Mouse (Mus musculus) CH12.LX (cell line): ENCODE measurements around the gene Lsm10. TPM values are rescaled to one million over a fixed set of nuclear protein-coding genes. Genes with fewer than 3 reads are reported as not detected.

ENCODE experiments used
- DNase-seq: peaks from one replicate; pipeline ENCODE4 v3.0.0-alpha.2; 2013; ENCODE audit errors: extremely low read depth
- H3K27ac ChIP-seq: 2 replicates; pipeline ENCODE4 v1.5.1; 2012; ENCODE audit warnings: low read depth, mild to moderate bottlenecking, control low read depth, moderate library complexity; ENCODE audit not compliant: insufficient read depth
- H3K27me3 ChIP-seq: replicated peaks from 2 replicates; pipeline ENCODE3; 2012; ENCODE audit warnings: inconsistent platforms
- H3K36me3 ChIP-seq, 2 experiments: replicated peaks in 1 of 2; 2 replicates each; pipeline versions ENCODE3 to v1.6.1; 2012; ENCODE audit warnings: inconsistent platforms in 1 of 2, low read length in 1 of 2, mild to moderate bottlenecking in 1 of 2, mixed read lengths in 1 of 2, moderate library complexity in 1 of 2; ENCODE audit not compliant: control insufficient read depth in 1 of 2, insufficient read depth in 1 of 2
- H3K4me1 ChIP-seq, 2 experiments: 2 replicates each; pipeline ENCODE4 v1.6.1; 2012; ENCODE audit warnings: inconsistent platforms in 1 of 2, moderate library complexity in 1 of 2; ENCODE audit not compliant: insufficient read depth in 2 of 2, control insufficient read depth in 1 of 2
- H3K4me2 ChIP-seq: 2 replicates; pipeline ENCODE4 v1.6.1; 2012; ENCODE audit warnings: low read depth, mild to moderate bottlenecking, control low read depth; ENCODE audit not compliant: poor library complexity, insufficient read depth, severe bottlenecking
- H3K4me3 ChIP-seq, 3 experiments: fragments of 150-350 bp in 1 of 3; sonication (generic) in 1 of 3; replicated peaks in 1 of 3; 2 replicates each; pipeline versions ENCODE3 to v1.5.1; 2011 to 2012; ENCODE audit warnings: low read depth in 2 of 3, low read length in 2 of 3, mild to moderate bottlenecking in 2 of 3, moderate library complexity in 2 of 3, control low read depth in 1 of 3, improper control_type of control experiment in 1 of 3, inconsistent platforms in 1 of 3, mixed read lengths in 1 of 3; ENCODE audit not compliant: poor library complexity in 1 of 3
- H3K79me2 ChIP-seq: replicated peaks from 2 replicates; pipeline ENCODE4 v1.6.1; 2012; ENCODE audit warnings: mild to moderate bottlenecking, moderate library complexity; ENCODE audit not compliant: control insufficient read depth, poor library complexity, insufficient read depth, severe bottlenecking; ENCODE audit errors: extremely low read depth
- H3K9ac ChIP-seq: 2 replicates; pipeline ENCODE4 v1.6.1; 2012; ENCODE audit warnings: low read depth, mild to moderate bottlenecking, control low read depth, moderate library complexity; ENCODE audit not compliant: insufficient read depth
- H3K9me3 ChIP-seq: replicated peaks from 2 replicates; pipeline ENCODE3; 2012; ENCODE audit warnings: low read length, inconsistent platforms, mixed read lengths
- BHLHE40 ChIP-seq: IDR thresholded peaks from 2 replicates; pipeline ENCODE4 v1.6.1; 2011; ENCODE audit warnings: mild to moderate bottlenecking, low read depth, low read length, improper control_type of control experiment
- CHD1 ChIP-seq: IDR thresholded peaks from 2 replicates; pipeline ENCODE4 v1.6.1; 2012; ENCODE audit warnings: low read depth, low read length, improper control_type of control experiment, inconsistent platforms
- CHD2 ChIP-seq: IDR thresholded peaks from 2 replicates; pipeline ENCODE4 v1.6.1; 2011; ENCODE audit warnings: low read length, improper control_type of control experiment
- EP300 ChIP-seq: IDR thresholded peaks from 2 replicates; pipeline ENCODE4 v1.6.1; 2011; ENCODE audit warnings: low read length, improper control_type of control experiment
- ETS1 ChIP-seq: conservative IDR thresholded peaks from 2 replicates; pipeline ENCODE4 v1.6.1; 2012; ENCODE audit warnings: low read depth, mild to moderate bottlenecking, inconsistent platforms, low read length, improper control_type of control experiment, moderate library complexity
- IRF4 ChIP-seq: IDR thresholded peaks from 2 replicates; pipeline ENCODE4 v1.6.1; 2014; ENCODE audit warnings: low read depth, mild to moderate bottlenecking, inconsistent platforms, low read length, improper control_type of control experiment
- JUN ChIP-seq: IDR thresholded peaks from 2 replicates; pipeline ENCODE4 v1.6.1; 2011; ENCODE audit warnings: low read depth, mild to moderate bottlenecking, low read length, improper control_type of control experiment, moderate library complexity; ENCODE audit not compliant: insufficient read depth
- JUND ChIP-seq: conservative IDR thresholded peaks from 2 replicates; pipeline ENCODE4 v1.6.1; 2011; ENCODE audit warnings: low read depth, low read length, improper control_type of control experiment
- MAFK ChIP-seq: IDR thresholded peaks from 2 replicates; pipeline ENCODE4 v1.6.1; 2011; ENCODE audit warnings: low read length, improper control_type of control experiment; ENCODE audit not compliant: insufficient replicate concordance
- MAX ChIP-seq: IDR thresholded peaks from 2 replicates; pipeline ENCODE4 v1.6.1; 2011; ENCODE audit warnings: low read length, improper control_type of control experiment
- MAZ ChIP-seq: IDR thresholded peaks from 2 replicates; pipeline ENCODE4 v1.6.1; 2012; ENCODE audit warnings: low read depth, mild to moderate bottlenecking, inconsistent platforms, low read length, improper control_type of control experiment, moderate library complexity
- MXI1 ChIP-seq: IDR thresholded peaks from 2 replicates; pipeline ENCODE4 v1.6.1; 2011; ENCODE audit warnings: mild to moderate bottlenecking, low read depth, low read length, improper control_type of control experiment
- MYC ChIP-seq: IDR thresholded peaks from 2 replicates; pipeline ENCODE4 v1.6.1; 2011; ENCODE audit warnings: low read depth, mild to moderate bottlenecking, improper control_type of control experiment, low read length
- PAX5 ChIP-seq: IDR thresholded peaks from 2 replicates; pipeline ENCODE4 v1.6.1; 2012; ENCODE audit warnings: low read length, inconsistent platforms, mixed read lengths
- POLR2A ChIP-seq: IDR thresholded peaks from 2 replicates; pipeline ENCODE4 v1.6.1; 2011; ENCODE audit warnings: low read depth, mild to moderate bottlenecking, improper control_type of control experiment, low read length
- RAD21 ChIP-seq: IDR thresholded peaks from 2 replicates; pipeline ENCODE4 v1.6.1; 2011; ENCODE audit warnings: low read depth, mild to moderate bottlenecking, low read length, improper control_type of control experiment, moderate library complexity
- RCOR1 ChIP-seq: conservative IDR thresholded peaks from 2 replicates; pipeline ENCODE4 v1.6.1; 2012; ENCODE audit warnings: low read depth, mild to moderate bottlenecking, inconsistent platforms, low read length, improper control_type of control experiment
- TBP ChIP-seq: conservative IDR thresholded peaks from 2 replicates; pipeline ENCODE4 v1.6.1; 2011; ENCODE audit warnings: low read depth, low read length, improper control_type of control experiment
- USF1 ChIP-seq: IDR thresholded peaks from 2 replicates; pipeline ENCODE4 v1.6.1; 2014; ENCODE audit warnings: low read depth, mild to moderate bottlenecking, inconsistent platforms, low read length, improper control_type of control experiment
- USF2 ChIP-seq: conservative IDR thresholded peaks from 2 replicates; pipeline ENCODE4 v1.6.1; 2011; ENCODE audit warnings: low read depth, low read length, improper control_type of control experiment
- ZC3H11A ChIP-seq: IDR thresholded peaks from 2 replicates; pipeline ENCODE4 v1.6.1; 2012; ENCODE audit warnings: low read depth, mild to moderate bottlenecking, inconsistent platforms, low read length, improper control_type of control experiment
- ZKSCAN1 ChIP-seq: IDR thresholded peaks from 2 replicates; pipeline ENCODE4 v1.6.1; 2012; ENCODE audit warnings: low read depth, inconsistent platforms, low read length, improper control_type of control experiment, borderline replicate concordance
- ZNF384 ChIP-seq: IDR thresholded peaks from 2 replicates; pipeline ENCODE4 v1.6.1; 2012; ENCODE audit warnings: low read depth, low read length, improper control_type of control experiment, inconsistent platforms
- dilution Hi-C: fragments of 300-500 bp; cut with MboI; formaldehyde crosslinking; loops from 2 replicates; pipeline ENCODE4 v1.14.3; 2020; ENCODE audit warnings: low sequenced_read_pairs; ENCODE audit not compliant: extremely low pct_unique_long_range_greater_than_20kb, extremely low pct_ligation_motif_present
- in situ Hi-C: fragments of 300-500 bp; cut with MboI; formaldehyde crosslinking; loops from 3 replicates; pipeline ENCODE4 v1.14.3; 2019; ENCODE audit warnings: low sequenced_read_pairs, low pct_ligation_motif_present, low pct_unique_long_range_greater_than_20kb, mixed read lengths
- polyA plus RNA-seq: library from polyadenylated mRNA; unstranded; fragments of >175 nt; gene quantifications from 2 replicates; pipeline ENCODE4 v1.2.1, GENCODE M21; 2012; ENCODE audit warnings: low read depth; ENCODE audit not compliant: insufficient read length
- total RNA-seq, 2 experiments: library from RNA; depleted of rRNA; stranded (reverse); fragments of 300-350 nt in 1 of 2; fragments of >200 nt in 1 of 2; gene quantifications; 2 replicates each; pipeline ENCODE4 v1.2.3; 2012 to 2014

Lsm10 gene
- total and polyA plus RNA-seq, 3 experiments, result 49.2 to 63.9 (median 52.1) TPM

DNA sequence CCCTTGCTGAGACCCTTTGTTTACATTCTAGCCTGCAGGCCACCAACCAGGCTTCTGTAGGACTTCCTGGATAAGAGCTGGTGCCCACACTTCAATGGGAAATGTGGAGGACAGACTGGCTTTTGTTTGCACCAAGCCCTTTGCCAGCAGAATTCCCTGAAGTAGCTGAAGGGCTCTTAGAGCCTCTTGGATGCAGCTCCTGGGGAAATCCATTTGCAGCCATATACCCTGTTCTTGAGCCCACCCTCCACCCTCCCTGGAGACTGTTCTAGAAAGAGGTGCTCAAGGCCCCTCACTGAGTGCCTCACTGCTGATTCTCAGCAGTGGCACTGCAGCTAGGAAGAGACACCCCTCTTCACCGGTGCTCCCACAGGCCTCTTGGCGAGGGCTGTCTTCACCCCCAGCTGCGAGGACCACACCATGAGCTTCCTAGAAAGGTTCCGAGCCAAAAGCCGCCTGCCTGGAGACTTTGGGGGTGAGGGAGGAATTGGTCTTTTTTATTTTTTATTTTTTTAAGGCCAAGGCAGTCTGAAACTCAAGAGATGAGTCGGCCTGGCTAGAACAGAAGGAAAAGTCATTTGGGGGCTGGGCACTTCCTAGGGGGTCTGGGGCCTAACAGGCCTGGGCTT is 36.3 kb downstream of the Lsm10 start:
- no peak overlapping the region for H3K27ac ChIP-seq
- H3K79me2 ChIP-seq, result no peaks in the 10 kb centered on the region
- in situ Hi-C loops (no loop called here), dilution Hi-C loops (no loop called here)
- H3K9me3 ChIP-seq, result no peaks in the 10 kb centered on the region
- no peaks in the 10 kb centered on the region for H3K27me3 ChIP-seq
- peaks cover 0 to 13% of the 10 kb centered on the region in 2 experiments; a peak in 2 of 4 replicates for H3K4me1 ChIP-seq
- H3K4me2 ChIP-seq, result no peak overlapping the region
- no peak overlapping the region for H3K4me3 ChIP-seq
- TF ChIP-seq USF2 (no peak), MAFK (no peak), MAZ (no peak), MAX (no peak), IRF4 (no peak), EP300 (no peak), CHD2 (no peak), RCOR1 (no peak), ZNF384 (no peak), POLR2A (no peak), JUND (no peak), ZC3H11A (no peak), ETS1 (no peak), TBP (no peak), BHLHE40 (no peak), JUN (no peak), PAX5 (no peak)
- no peak overlapping the region for H3K9ac ChIP-seq
- no peak for DNase-seq
- H3K36me3 ChIP-seq, result peaks cover 87 to 96% of the 10 kb centered on the region in 2 experiments

DNA sequence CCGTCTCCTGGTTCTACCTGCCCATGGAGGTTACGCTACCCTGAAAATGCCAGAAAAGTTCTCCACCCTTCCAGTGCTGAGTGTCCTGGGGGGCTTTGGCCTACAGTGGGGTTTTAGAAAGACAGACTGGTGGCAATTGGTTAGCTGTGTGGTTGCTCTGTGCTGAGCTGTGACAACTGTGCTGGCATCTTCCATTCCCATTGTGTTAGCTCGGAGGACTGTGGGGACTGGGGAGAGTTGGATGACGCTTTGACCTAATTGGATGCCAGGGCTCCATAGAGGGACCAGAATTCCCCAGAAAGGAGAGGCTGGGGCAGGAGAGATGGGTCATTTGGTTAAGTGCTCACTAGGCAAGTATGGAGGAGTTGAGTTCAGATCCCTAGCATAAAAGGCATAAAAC is 37.8 kb downstream of the Lsm10 start:
- in situ Hi-C loops (no loop called here), dilution Hi-C loops (no loop called here)
- H3K9ac ChIP-seq, result no peak overlapping the region
- H3K27me3 ChIP-seq, result no peaks in the 10 kb centered on the region
- no peaks in the 10 kb centered on the region for H3K9me3 ChIP-seq
- no peak for DNase-seq
- TF ChIP-seq MXI1 (no peak), MAZ (no peak), IRF4 (no peak), RAD21 (no peak), JUN (no peak), MYC (no peak), ZC3H11A (no peak), USF1 (no peak), POLR2A (no peak), BHLHE40 (no peak), ETS1 (no peak), CHD1 (no peak), TBP (no peak), ZKSCAN1 (no peak), USF2 (no peak)
- TF ChIP-seq, all 38 proteins: peak for 0
- H3K79me2 ChIP-seq, result no peaks in the 10 kb centered on the region
- H3K4me1 ChIP-seq, result peaks cover 0 to 20% of the 10 kb centered on the region in 2 experiments; a peak in 3 of 4 replicates
- peaks cover 90 to 96% of the 10 kb centered on the region in 2 experiments for H3K36me3 ChIP-seq
- H3K27ac ChIP-seq, result no peak overlapping the region
- no peak overlapping the region for H3K4me2 ChIP-seq
- H3K4me3 ChIP-seq, result no peak overlapping the region
